Mouse (Mus musculus) MEL (cell line): ENCODE measurements around the gene Hoxa4.

Source experiments
- CTCF ChIP-seq, 3 experiments: IDR thresholded peaks in 2 of 3; conservative IDR thresholded peaks in 1 of 3; 2 replicates each; pipeline ENCODE4 v1.5.1; 2011 to 2012; ENCODE audit warnings: low read length in 3 of 3, low read depth in 2 of 3, mild to moderate bottlenecking in 2 of 3, improper control_type of control experiment in 1 of 3, inconsistent platforms in 1 of 3, mixed read lengths in 1 of 3, moderate library complexity in 1 of 3; ENCODE audit not compliant: control insufficient read depth in 1 of 3, insufficient read depth in 1 of 3, poor library complexity in 1 of 3, severe bottlenecking in 1 of 3
- MAFK ChIP-seq: IDR thresholded peaks from 2 replicates; pipeline ENCODE4 v1.6.1; 2011; ENCODE audit warnings: low read depth, mild to moderate bottlenecking, low read length, improper control_type of control experiment, borderline replicate concordance
- MAX ChIP-seq: IDR thresholded peaks from 2 replicates; pipeline ENCODE4 v1.6.1; 2011; ENCODE audit warnings: low read length, improper control_type of control experiment
- POLR2A ChIP-seq, 2 experiments: IDR thresholded peaks; 2 replicates each; pipeline ENCODE4 v1.6.1; 2011 to 2012; ENCODE audit warnings: low read length in 2 of 2, mild to moderate bottlenecking in 2 of 2, control low read depth in 1 of 2, improper control_type of control experiment in 1 of 2, low read depth in 1 of 2, moderate library complexity in 1 of 2; ENCODE audit not compliant: control insufficient read depth in 1 of 2, insufficient read depth in 1 of 2, poor library complexity in 1 of 2
- RCOR1 ChIP-seq: IDR thresholded peaks from 2 replicates; pipeline ENCODE4 v1.6.1; 2012; ENCODE audit warnings: low read depth, mild to moderate bottlenecking, inconsistent platforms, low read length, improper control_type of control experiment

- no peak for TF ChIP-seq CTCF (IDR thresholded peaks at IDR 0.05 in 2 of 3, conservative IDR thresholded peaks at IDR 0.05 in 1 of 3; ENCODE audit: control insufficient read depth in 1 of 3, insufficient read depth in 1 of 3, low read depth in 2 of 3, low read length in 3 of 3, poor library complexity in 1 of 3, severe bottlenecking in 1 of 3)
- no peak for TF ChIP-seq MAFK
- TF ChIP-seq POLR2A (IDR thresholded peaks at IDR 0.05; ENCODE audit: control insufficient read depth in 1 of 2, insufficient read depth in 1 of 2, low read depth in 1 of 2, low read length in 2 of 2, poor library complexity in 1 of 2): no peak
- no peak for TF ChIP-seq MAX
- TF ChIP-seq RCOR1: no peak
These were observed 18.1 kb upstream of the Hoxa4 start for GRCm38 (mm10) chr6:52209685-52210046.
